ENCODE assay signal across 22 mouse cellular contexts in the genomic region with DNA sequence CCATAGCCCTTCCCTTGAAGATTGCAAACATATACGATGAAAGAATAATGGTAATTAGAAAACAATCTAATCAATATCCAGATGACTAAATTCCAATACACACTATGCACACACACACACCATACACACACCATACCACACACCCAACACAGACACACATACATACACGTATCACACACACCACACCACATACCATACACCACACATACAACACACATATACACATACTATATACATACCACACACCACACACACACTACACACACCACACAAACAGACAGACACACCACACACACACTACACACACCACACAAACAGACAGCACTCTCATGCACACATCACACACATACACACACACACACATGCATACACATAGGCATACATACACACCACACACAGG.
DNase-seq lines count a peak whose midpoint lies in the region; ATAC-seq and TF ChIP-seq lines count a peak whose summit lies in the region.
"Had no signal": no experiment of that assay in that cellular context is flagged by ENCODE, and none has a peak within 500 bp of the region (broad histone marks: within the 10 kb centered on the region; RNA-seq: fewer than 3 reads in every experiment).

No protein-coding gene starts in this region.

- no peaks in the 10 kb centered on the region for H3K36me3 ChIP-seq in heart, embryonic 12.5 days
- peaks cover 3% of the 10 kb centered on the region; the same call in 1 of the 2 replicates for H3K36me3 ChIP-seq in heart, adult 2 months (ENCODE audit: control insufficient read depth, insufficient read depth, low read length)
- H3K36me3 ChIP-seq in G1E (replicated peaks): no peaks in the 10 kb centered on the region
- no peaks in the 10 kb centered on the region for H3K36me3 ChIP-seq in midbrain, embryonic 15.5 days (replicated peaks)
- no peaks in the 10 kb centered on the region for H3K36me3 ChIP-seq in hindbrain, embryonic 13.5 days
- H3K36me3 ChIP-seq: embryonic facial prominence, embryonic 13.5 days; hindbrain, embryonic 10.5 days had no signal

- DNase-seq in cerebellum, adult 11-12 months: peak; percentile 7
- no peak for DNase-seq in cerebellum, adult 11 months
- DNase-seq in heart, adult 2 months: no peak
- DNase-seq in G1E (ENCODE audit: low spot score): no peak
- DNase-seq: adrenal gland, postnatal 14 days; gastrocnemius, postnatal 10 days; kidney, postnatal 36 days; left cerebral cortex, postnatal 4 days; liver, postnatal 0 days; lung, postnatal 10 days; thymus, adult 18-20 months; thymus, postnatal 36 days had no signal

- no peaks in the 10 kb centered on the region for H3K4me1 ChIP-seq in heart, embryonic 12.5 days (replicated peaks)
- no peaks in the 10 kb centered on the region; the same call in 1 of the 2 replicates for H3K4me1 ChIP-seq in heart, adult 2 months (ENCODE audit: control insufficient read depth, insufficient read depth, low read length)
- no peaks in the 10 kb centered on the region for H3K4me1 ChIP-seq in G1E (ENCODE audit: insufficient read depth, low read depth, low read length)
- no peaks in the 10 kb centered on the region for H3K4me1 ChIP-seq in midbrain, embryonic 15.5 days
- peaks cover 11% of the 10 kb centered on the region for H3K4me1 ChIP-seq in hindbrain, embryonic 13.5 days (replicated peaks)

- no peak overlapping the region for H3K27ac ChIP-seq in heart, embryonic 12.5 days (ENCODE audit: poor library complexity, severe bottlenecking)
- no peak overlapping the region for H3K27ac ChIP-seq in heart, adult 2 months
- no peak overlapping the region for H3K27ac ChIP-seq in midbrain, embryonic 15.5 days
- no peak overlapping the region for H3K27ac ChIP-seq in hindbrain, embryonic 13.5 days
- H3K27ac ChIP-seq: embryonic facial prominence, embryonic 13.5 days; hindbrain, embryonic 10.5 days; hindbrain, postnatal 0 days had no signal

- H3K9ac ChIP-seq in heart, embryonic 12.5 days: no peak overlapping the region
- H3K9ac ChIP-seq in heart, adult 2 months (ENCODE audit: low read depth, low read length): no peak overlapping the region
- no peak overlapping the region for H3K9ac ChIP-seq in midbrain, embryonic 15.5 days
- H3K9ac ChIP-seq in hindbrain, embryonic 13.5 days: no peak overlapping the region
- H3K9ac ChIP-seq: embryonic facial prominence, embryonic 13.5 days; liver, postnatal 0 days had no signal

- H3K27me3 ChIP-seq in heart, embryonic 12.5 days (replicated peaks): no peaks in the 10 kb centered on the region
- H3K27me3 ChIP-seq in heart, adult 2 months (ENCODE audit: control insufficient read depth, insufficient read depth, low read length): no peaks in the 10 kb centered on the region
- H3K27me3 ChIP-seq in G1E (ENCODE audit: insufficient read depth, low read length): no peaks in the 10 kb centered on the region
- H3K27me3 ChIP-seq in midbrain, embryonic 15.5 days (replicated peaks): no peaks in the 10 kb centered on the region
- H3K27me3 ChIP-seq in hindbrain, embryonic 13.5 days: no peaks in the 10 kb centered on the region
- H3K27me3 ChIP-seq: embryonic facial prominence, embryonic 13.5 days had no signal

- WGBS in heart, embryonic 12.5 days: 90% methylated on average over 2 of the region's 2 CpGs
- 88% methylated on average over 2 of the region's 2 CpGs for WGBS in heart, adult 2 months
- 92% methylated on average over 2 of the region's 2 CpGs for WGBS in midbrain, embryonic 15.5 days
- 97% methylated on average over 2 of the region's 2 CpGs for WGBS in hindbrain, embryonic 13.5 days

- no peak overlapping the region for H3K4me3 ChIP-seq in heart, embryonic 12.5 days
- no peak overlapping the region for H3K4me3 ChIP-seq in heart, adult 2 months
- 0 out of 2 replicates have a peak overlapping the region, but pooled peaks have one; percentile 1 for H3K4me3 ChIP-seq in G1E (ENCODE audit: low read depth, low read length)
- H3K4me3 ChIP-seq in midbrain, embryonic 15.5 days: no peak overlapping the region
- H3K4me3 ChIP-seq in hindbrain, embryonic 13.5 days: no peak overlapping the region
- H3K4me3 ChIP-seq: embryonic facial prominence, embryonic 13.5 days; hindbrain, embryonic 10.5 days had no signal

- TF ChIP-seq CTCF in heart, adult 2 months (IDR thresholded peaks at IDR 0.05): no peak
- no peak for TF ChIP-seq CTCF in G1E (IDR thresholded peaks at IDR 0.05; ENCODE audit: low read depth, low read length)

- TF ChIP-seq EP300 in heart, adult 2 months (IDR thresholded peaks at IDR 0.05; ENCODE audit: insufficient read depth, low read depth, low read length): no peak

- H3K79me2 ChIP-seq in heart, adult 2 months (replicated peaks; ENCODE audit: control insufficient read depth, insufficient read depth, low read length): no peaks in the 10 kb centered on the region

- H3K4me2 ChIP-seq in heart, embryonic 12.5 days: no peak overlapping the region
- H3K4me2 ChIP-seq in midbrain, embryonic 15.5 days: no peak overlapping the region
- no peak overlapping the region for H3K4me2 ChIP-seq in hindbrain, embryonic 13.5 days
- H3K4me2 ChIP-seq: embryonic facial prominence, embryonic 13.5 days; heart, embryonic 11.5 days; liver, embryonic 11.5 days had no signal

- no peaks in the 10 kb centered on the region for H3K9me3 ChIP-seq in heart, embryonic 12.5 days (replicated peaks)
- peaks cover 53% of the 10 kb centered on the region for H3K9me3 ChIP-seq in G1E (replicated peaks)
- no peaks in the 10 kb centered on the region for H3K9me3 ChIP-seq in midbrain, embryonic 15.5 days
- H3K9me3 ChIP-seq in hindbrain, embryonic 13.5 days: no peaks in the 10 kb centered on the region
- H3K9me3 ChIP-seq: embryonic facial prominence, embryonic 13.5 days; hindbrain, embryonic 10.5 days had no signal

- TF ChIP-seq POLR2A in heart, adult 2 months (IDR thresholded peaks at IDR 0.05; ENCODE audit: insufficient read depth, low read depth, low read length): no peak

- ATAC-seq in heart, embryonic 12.5 days (ENCODE audit: insufficient number of reproducible peaks, low FRiP score): 0 out of 2 replicates have a peak, but pooled peaks have one; percentile 33
- ATAC-seq in G1E (ENCODE audit: extremely low read depth, insufficient number of reproducible peaks, low FRiP score, poor library complexity, severe bottlenecking): no peak
- peak; percentile 60; the same call in 1 of the 2 replicates for ATAC-seq in midbrain, embryonic 15.5 days (replicated peaks)
- no peak for ATAC-seq in hindbrain, embryonic 13.5 days (ENCODE audit: low FRiP score)
- ATAC-seq: forebrain, embryonic 14.5 days; hindbrain, postnatal 0 days; intestine, embryonic 16.5 days; liver, postnatal 0 days had no signal

- intact Hi-C loops in heart, adult 2 months (cut with DNase I): no loop called here

Comparison
In these comparisons a context has a peak if more than half of its experiments do, and no peak if none do; other contexts are left out.
1. ATAC-seq: peak in heart, embryonic 12.5 days (single experiment) and midbrain, embryonic 15.5 days (single experiment); none in G1E (single experiment) and hindbrain, embryonic 13.5 days (single experiment).